Mouse (Mus musculus): ENCODE results near the gene Ripk3.

DNA sequence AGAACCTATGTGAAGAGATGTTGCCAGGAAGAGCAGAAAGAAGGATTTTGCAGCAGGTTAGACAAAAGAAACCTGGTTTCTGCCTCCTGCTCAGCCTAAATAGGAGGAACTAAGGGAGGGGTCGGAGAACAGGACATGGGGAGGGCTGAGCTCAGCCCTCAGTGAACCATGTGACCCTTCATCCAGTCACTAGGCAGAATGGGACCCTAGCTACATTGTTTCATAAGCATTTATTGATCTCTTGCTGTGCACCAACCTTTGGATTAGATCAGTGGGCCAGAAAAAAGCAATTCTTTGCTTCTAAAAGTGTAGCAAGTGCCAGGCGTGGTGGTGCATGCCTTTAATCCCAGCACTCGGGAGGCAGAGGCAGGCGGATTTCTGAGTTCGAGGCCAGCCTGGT is 49.6 kb upstream of the Ripk3 start:
- TF ChIP-seq POLR2A (IDR thresholded peaks at IDR 0.05; ENCODE audit: insufficient read length, low read depth) (no peak), CEBPB (IDR thresholded peaks at IDR 0.05; ENCODE audit: insufficient read depth, poor library complexity, severe bottlenecking) (no peak), E2F4 (IDR thresholded peaks at IDR 0.05; ENCODE audit: insufficient read depth) (no peak), USF1 (IDR thresholded peaks at IDR 0.05; ENCODE audit: low read depth) (no peak), MYOG (IDR thresholded peaks at IDR 0.05; ENCODE audit: control insufficient read depth in 1 of 3, insufficient read depth in 1 of 3, insufficient read length in 2 of 3, low read depth in 2 of 3) (no peak), MAX (IDR thresholded peaks at IDR 0.05; ENCODE audit: low read depth) (no peak), TCF12 (IDR thresholded peaks at IDR 0.05; ENCODE audit: insufficient read depth, poor library complexity, severe bottlenecking) (no peak), POLR2AphosphoS2 (IDR thresholded peaks at IDR 0.05; ENCODE audit: insufficient read length, low read depth) (no peak)

Measured in myocyte (in vitro differentiated cells).